Mouse (Mus musculus) layer of hippocampus, adult 8-10 months (tissue): ENCODE data around the gene Col25a1. TPM values are rescaled to one million over a fixed set of nuclear protein-coding genes. Genes with fewer than 3 reads are reported as not detected.
A peak's percentile ranks its signal among the peaks of the same experiment; 100 is the strongest.

Experiments
- DNase-seq, 2 experiments: peaks; one replicate each; pipeline ENCODE4 v3.0.0; 2022; ENCODE audit warnings: low spot score in 2 of 2
- total RNA-seq, 4 experiments: library from RNA; stranded (reverse); gene quantifications; 2 replicates each; pipeline ENCODE4 v1.2.4; 2022

Gene Col25a1
- total RNA-seq, 4 experiments from 2014 or later, result 56.3 to 71.8 (median 65.0) TPM

- DNase-seq, result no peak
These were observed 111.5 kb downstream of the Col25a1 start for GRCm38 (mm10) chr3:130242647-130243296.

GRCm38 (mm10) chr3:130252355-130252754 is 121.1 kb downstream of the Col25a1 start:
- no peak for DNase-seq

- no peak for DNase-seq
These were observed 124.8 kb downstream of the Col25a1 start for GRCm38 (mm10) chr3:130256059-130256458.

- DNase-seq, result no peak
These were observed 125.3 kb downstream of the Col25a1 start for GRCm38 (mm10) chr3:130256610-130257009.

- DNase-seq, result no peak
These were observed 128.4 kb downstream of the Col25a1 start for GRCm38 (mm10) chr3:130259670-130260069.

- no peak for DNase-seq
These were observed 129.0 kb downstream of the Col25a1 start for GRCm38 (mm10) chr3:130260316-130260715.

GRCm38 (mm10) chr3:130265104-130265503 is 133.8 kb downstream of the Col25a1 start:
- DNase-seq, result peak; percentile 37 to 55

- DNase-seq, result no peak
These were observed 139.2 kb downstream of the Col25a1 start for GRCm38 (mm10) chr3:130270509-130270908.

- no peak for DNase-seq
These were observed 142.6 kb downstream of the Col25a1 start for GRCm38 (mm10) chr3:130273949-130274348.

GRCm38 (mm10) chr3:130278298-130279050 is 147.2 kb downstream of the Col25a1 start:
- no peak for DNase-seq

- no peak for DNase-seq
These were observed 151.9 kb downstream of the Col25a1 start for GRCm38 (mm10) chr3:130283011-130283760.

GRCm38 (mm10) chr3:130288102-130288501 is 156.8 kb downstream of the Col25a1 start:
- no peak for DNase-seq

- DNase-seq, result no peak
These were observed 157.5 kb downstream of the Col25a1 start for GRCm38 (mm10) chr3:130288756-130289155.

GRCm38 (mm10) chr3:130289220-130289619 is 157.9 kb downstream of the Col25a1 start:
- no peak for DNase-seq

GRCm38 (mm10) chr3:130290175-130290574 is 158.9 kb downstream of the Col25a1 start:
- DNase-seq, result no peak

GRCm38 (mm10) chr3:130290672-130291071 is 159.4 kb downstream of the Col25a1 start:
- DNase-seq, result no peak

- DNase-seq, result no peak
These were observed 160.6 kb downstream of the Col25a1 start for GRCm38 (mm10) chr3:130291926-130292325.

- no peak for DNase-seq
These were observed 169.2 kb downstream of the Col25a1 start for GRCm38 (mm10) chr3:130300530-130300929.

GRCm38 (mm10) chr3:130303597-130303996 is 172.3 kb downstream of the Col25a1 start:
- DNase-seq, result no peak

- no peak for DNase-seq
These were observed 173.5 kb downstream of the Col25a1 start for GRCm38 (mm10) chr3:130304827-130305226.

GRCm38 (mm10) chr3:130305686-130306085 is 174.4 kb downstream of the Col25a1 start:
- DNase-seq, result no peak

- DNase-seq, result no peak
These were observed 178.0 kb downstream of the Col25a1 start for GRCm38 (mm10) chr3:130309277-130309676.
